Mouse (Mus musculus) limb, embryonic 15.5 days (tissue): ENCODE measurements around the gene Sap30bp. TPM values are rescaled to one million over a fixed set of nuclear protein-coding genes. Genes with fewer than 3 reads are reported as not detected.

Experiments
- ATAC-seq: fragments of 200-750 bp; cut with Nextera tagmentation; 2 replicates; pipeline ENCODE4 v1.8.0; 2017; ENCODE audit warnings: low read depth, moderate TSS enrichment; ENCODE audit not compliant: insufficient number of reproducible peaks, low FRiP score, low TSS enrichment
- H3K27ac ChIP-seq: fragments of 300-500 bp; sonication (generic); 2 replicates; pipeline ENCODE4 v1.5.1; 2015; ENCODE audit warnings: moderate library complexity, mild to moderate bottlenecking, inconsistent platforms
- H3K27me3 ChIP-seq: fragments of 300-500 bp; sonication (generic); 2 replicates; pipeline ENCODE4 v1.6.1; 2015; ENCODE audit warnings: inconsistent platforms
- H3K36me3 ChIP-seq: fragments of 300-500 bp; sonication (generic); 2 replicates; pipeline ENCODE4 v1.6.1; 2015; ENCODE audit warnings: inconsistent platforms
- H3K4me1 ChIP-seq: fragments of 300-500 bp; sonication (generic); 2 replicates; pipeline ENCODE4 v1.6.1; 2015; ENCODE audit warnings: inconsistent platforms
- H3K4me2 ChIP-seq: fragments of 300-500 bp; sonication (generic); 2 replicates; pipeline ENCODE4 v1.6.1; 2015; ENCODE audit warnings: mild to moderate bottlenecking, inconsistent platforms
- H3K4me3 ChIP-seq: fragments of 300-500 bp; sonication (generic); 2 replicates; pipeline ENCODE4 v1.5.1; 2015; ENCODE audit warnings: mild to moderate bottlenecking, inconsistent platforms
- H3K9ac ChIP-seq: fragments of 300-500 bp; sonication (generic); 2 replicates; pipeline ENCODE4 v1.6.1; 2015; ENCODE audit warnings: inconsistent platforms
- H3K9me3 ChIP-seq: fragments of 300-500 bp; sonication (generic); 2 replicates; pipeline ENCODE4 v1.6.1; 2016; ENCODE audit warnings: inconsistent platforms
- WGBS: fragments of 180-500 bp; shearing (Covaris S2); methylation state at CpG from one replicate; pipeline ENCODE4 v1.1.7; 2015; 5-methylcytosine and 5-hydroxymethylcytosine counted together
- polyA plus RNA-seq: library from polyadenylated mRNA; unstranded; fragments of >200 nt; fragmentation: Nextera tagmentation; extraction: Ambion mirVana; gene quantifications from 2 replicates; pipeline ENCODE4 v1.2.1, GENCODE M21; 2015

The Sap30bp gene
- polyA plus RNA-seq, 1 experiment from 2014 or later: 36.1 TPM

GRCm38 (mm10) chr11:116005701-116006419 lies 72.8 kb downstream of the Sap30bp start:
- Histone ChIP-seq H3K9me3 (no peaks in the 10 kb centered on the region), H3K4me2 (peak overlapping the region; percentile 64), H3K27ac (peak overlapping the region; percentile 81), H3K36me3 (peaks cover 41% of the 10 kb centered on the region), H3K9ac (0 out of 2 replicates have a peak overlapping the region, but pooled peaks have one; percentile 41), H3K4me1 (peaks cover 28% of the 10 kb centered on the region), H3K4me3 (peak overlapping the region; percentile 39), H3K27me3 (no peaks in the 10 kb centered on the region)
- ATAC-seq: no peak
- 67% methylated on average over 9 of the region's 9 CpGs for WGBS

- no peak for ATAC-seq
- Histone ChIP-seq H3K4me1 (peaks cover 39% of the 10 kb centered on the region), H3K27ac (no peak overlapping the region), H3K27me3 (no peaks in the 10 kb centered on the region), H3K9me3 (no peaks in the 10 kb centered on the region), H3K9ac (no peak overlapping the region), H3K4me3 (no peak overlapping the region), H3K36me3 (peaks cover 43% of the 10 kb centered on the region), H3K4me2 (no peak overlapping the region)
- 88% methylated on average over 28 of the region's 28 CpGs for WGBS
Observed at GRCm38 (mm10) chr11:116007095-116007850, 74.2 kb downstream of the Sap30bp start.

- Histone ChIP-seq H3K4me1 (peaks cover 46% of the 10 kb centered on the region), H3K9ac (no peak overlapping the region), H3K36me3 (peaks cover 43% of the 10 kb centered on the region), H3K27me3 (no peaks in the 10 kb centered on the region), H3K27ac (no peak overlapping the region), H3K9me3 (no peaks in the 10 kb centered on the region), H3K4me3 (no peak overlapping the region), H3K4me2 (no peak overlapping the region)
- 73% methylated on average over 11 of the region's 11 CpGs for WGBS
- no peak for ATAC-seq
Observed at GRCm38 (mm10) chr11:116008411-116008810, 75.3 kb downstream of the Sap30bp start.

GRCm38 (mm10) chr11:116008832-116009375 lies 75.8 kb downstream of the Sap30bp start:
- Histone ChIP-seq H3K27ac (no peak overlapping the region), H3K36me3 (peaks cover 43% of the 10 kb centered on the region), H3K9ac (no peak overlapping the region), H3K4me3 (no peak overlapping the region), H3K27me3 (no peaks in the 10 kb centered on the region), H3K9me3 (no peaks in the 10 kb centered on the region), H3K4me2 (no peak overlapping the region), H3K4me1 (peaks cover 46% of the 10 kb centered on the region)
- WGBS: 76% methylated on average over 13 of the region's 13 CpGs
- no peak for ATAC-seq

- H3K4me3 ChIP-seq: no peak overlapping the region
- 86% methylated on average over 11 of the region's 11 CpGs for WGBS
- peaks cover 44% of the 10 kb centered on the region for H3K4me1 ChIP-seq
- H3K36me3 ChIP-seq: peaks cover 43% of the 10 kb centered on the region
- no peak for ATAC-seq
- no peak overlapping the region for H3K9ac ChIP-seq
- no peak overlapping the region for H3K27ac ChIP-seq
- no peaks in the 10 kb centered on the region for H3K27me3 ChIP-seq
- H3K4me2 ChIP-seq: no peak overlapping the region
- no peaks in the 10 kb centered on the region for H3K9me3 ChIP-seq
Observed at GRCm38 (mm10) chr11:116009661-116010060, 76.6 kb downstream of the Sap30bp start.

- 96% methylated on average over 8 of the region's 8 CpGs for WGBS
- Histone ChIP-seq H3K4me2 (no peak overlapping the region), H3K27me3 (no peaks in the 10 kb centered on the region), H3K4me3 (no peak overlapping the region), H3K27ac (no peak overlapping the region), H3K9me3 (no peaks in the 10 kb centered on the region), H3K36me3 (peaks cover 43% of the 10 kb centered on the region), H3K4me1 (peaks cover 40% of the 10 kb centered on the region), H3K9ac (no peak overlapping the region)
- no peak for ATAC-seq
Observed at GRCm38 (mm10) chr11:116010146-116010545, 77.1 kb downstream of the Sap30bp start.

GRCm38 (mm10) chr11:116010948-116011347 lies 77.9 kb downstream of the Sap30bp start:
- no peaks in the 10 kb centered on the region for H3K27me3 ChIP-seq
- H3K9ac ChIP-seq: peak overlapping the region; percentile 8; the same call in 1 of the 2 replicates
- H3K27ac ChIP-seq: peak overlapping the region; percentile 98; the same call in 1 of the 2 replicates
- WGBS: 85% methylated on average over 5 of the region's 5 CpGs
- no peak overlapping the region for H3K4me3 ChIP-seq
- no peaks in the 10 kb centered on the region for H3K9me3 ChIP-seq
- ATAC-seq: no peak
- H3K4me1 ChIP-seq: peaks cover 32% of the 10 kb centered on the region
- H3K4me2 ChIP-seq: no peak overlapping the region
- H3K36me3 ChIP-seq: peaks cover 43% of the 10 kb centered on the region

- Histone ChIP-seq H3K27me3 (no peaks in the 10 kb centered on the region), H3K27ac (peak overlapping the region; percentile 98), H3K4me1 (peaks cover 26% of the 10 kb centered on the region), H3K9ac (peak overlapping the region; percentile 76), H3K36me3 (peaks cover 42% of the 10 kb centered on the region), H3K9me3 (no peaks in the 10 kb centered on the region), H3K4me2 (peak overlapping the region; percentile 78), H3K4me3 (peak overlapping the region; percentile 70)
- WGBS: 21% methylated on average over 14 of the region's 14 CpGs
- ATAC-seq: no peak
Observed at GRCm38 (mm10) chr11:116011529-116012261, 78.6 kb downstream of the Sap30bp start.

- H3K27me3 ChIP-seq: no peaks in the 10 kb centered on the region
- peak within 1 kb of the TSS; percentile 70 for H3K4me3 ChIP-seq
- peak; percentile 91 for ATAC-seq
- H3K27ac ChIP-seq: peak within 1 kb of the TSS; percentile 98
- H3K36me3 ChIP-seq: peaks cover 35% of the 10 kb centered on the region
- H3K9me3 ChIP-seq: no peaks in the 10 kb centered on the region
- peak within 1 kb of the TSS; percentile 76 for H3K9ac ChIP-seq
- under 1% methylated on average over 55 of the region's 55 CpGs for WGBS
- peak within 1 kb of the TSS; percentile 78 for H3K4me2 ChIP-seq
- H3K4me1 ChIP-seq: peaks cover 26% of the 10 kb centered on the region
Observed at GRCm38 (mm10) chr11:116012262-116012947, 79.3 kb downstream of the Sap30bp start, which contains the start of gene Galk1. Galk1 (minus strand) TSS chr11:116012719.

- no peak overlapping the region for H3K9ac ChIP-seq
- H3K4me2 ChIP-seq: no peak overlapping the region
- peaks cover 21% of the 10 kb centered on the region for H3K4me1 ChIP-seq
- H3K27me3 ChIP-seq: no peaks in the 10 kb centered on the region
- no peak for ATAC-seq
- no peaks in the 10 kb centered on the region for H3K9me3 ChIP-seq
- H3K27ac ChIP-seq: no peak overlapping the region
- 60% methylated on average over 8 of the region's 8 CpGs for WGBS
- H3K4me3 ChIP-seq: no peak overlapping the region
- peaks cover 12% of the 10 kb centered on the region for H3K36me3 ChIP-seq
Observed at GRCm38 (mm10) chr11:116014821-116015220, 81.7 kb downstream of the Sap30bp start.
